Mouse (Mus musculus) retina, adult 2 months (tissue): Measurements from ENCODE around the gene Maff.

ENCODE experiments used
- DNase-seq: peaks from one replicate; pipeline ENCODE4 v3.0.0-alpha.2; 2012; ENCODE audit warnings: low read depth, low spot score

Maff gene

DNA sequence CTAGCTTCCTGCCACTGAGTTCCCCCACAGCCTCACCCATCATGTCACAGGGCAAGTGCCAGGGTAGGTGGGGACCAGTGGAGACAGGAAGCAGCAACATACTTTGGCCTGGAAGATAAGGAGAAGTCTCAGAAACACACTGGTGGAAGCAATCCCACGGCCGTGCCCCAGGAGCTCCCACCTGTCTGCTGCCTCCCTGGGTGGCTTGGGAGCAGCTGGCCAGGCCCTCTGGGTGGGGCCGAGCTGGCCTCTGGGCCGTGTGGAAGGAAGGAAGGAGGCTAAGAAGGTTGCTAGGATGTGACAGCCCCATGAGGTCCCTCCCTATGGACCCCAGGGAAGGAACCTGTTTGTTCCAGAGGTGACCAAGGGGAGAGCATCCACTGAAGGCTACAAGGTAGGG is 14.6 kb downstream of the Maff start:
- DNase-seq: no peak

GRCm38 (mm10) chr15:79364120-79364519 is 17.7 kb downstream of the Maff start:
- no peak for DNase-seq

DNA sequence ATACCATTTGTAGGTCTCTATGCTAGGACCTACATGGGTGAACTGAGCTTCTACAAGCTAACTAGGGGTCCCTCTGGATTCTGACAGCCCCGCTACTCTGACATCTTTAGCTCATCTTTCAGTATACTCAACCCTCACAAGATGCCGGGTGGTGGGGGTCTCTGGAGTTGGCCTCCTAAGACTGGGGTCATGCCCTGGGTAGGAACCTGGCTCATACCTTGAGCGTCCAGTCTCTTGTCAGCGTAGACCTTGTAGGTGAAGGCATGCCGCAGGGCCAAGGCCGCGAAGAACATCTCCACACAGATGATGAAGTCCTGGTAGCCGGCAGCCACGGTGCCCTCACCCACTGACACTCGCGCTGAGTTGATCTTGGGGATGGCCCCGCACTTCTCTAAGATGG is 18.6 kb downstream of the Maff start:
- no peak for DNase-seq

GRCm38 (mm10) chr15:79366402-79366801 is 20.0 kb downstream of the Maff start:
- no peak for DNase-seq

DNA sequence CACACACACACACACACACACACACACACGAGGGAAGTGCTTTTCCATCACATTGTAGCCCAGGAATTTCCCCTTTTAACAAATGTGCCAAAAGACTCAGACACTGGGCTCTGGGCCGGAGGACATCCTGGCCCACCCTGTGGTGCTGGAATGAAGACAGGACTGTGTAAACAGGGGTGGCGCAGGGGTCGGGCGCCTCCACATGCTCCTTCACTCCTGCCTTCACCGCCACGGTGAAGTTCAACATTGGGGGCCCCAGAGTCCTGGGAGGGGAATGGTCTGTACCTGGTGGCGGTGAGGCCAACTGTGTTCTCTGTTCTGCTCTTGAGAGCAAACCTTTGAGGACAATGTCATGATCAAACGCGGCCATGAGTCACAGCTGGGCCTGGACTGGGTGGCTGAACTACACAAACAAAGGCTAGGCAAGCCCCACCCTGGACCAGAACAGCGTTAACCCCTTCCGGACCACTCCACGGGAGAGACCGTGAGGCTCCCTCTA is 21.9 kb downstream of the Maff start:
- no peak for DNase-seq

DNA sequence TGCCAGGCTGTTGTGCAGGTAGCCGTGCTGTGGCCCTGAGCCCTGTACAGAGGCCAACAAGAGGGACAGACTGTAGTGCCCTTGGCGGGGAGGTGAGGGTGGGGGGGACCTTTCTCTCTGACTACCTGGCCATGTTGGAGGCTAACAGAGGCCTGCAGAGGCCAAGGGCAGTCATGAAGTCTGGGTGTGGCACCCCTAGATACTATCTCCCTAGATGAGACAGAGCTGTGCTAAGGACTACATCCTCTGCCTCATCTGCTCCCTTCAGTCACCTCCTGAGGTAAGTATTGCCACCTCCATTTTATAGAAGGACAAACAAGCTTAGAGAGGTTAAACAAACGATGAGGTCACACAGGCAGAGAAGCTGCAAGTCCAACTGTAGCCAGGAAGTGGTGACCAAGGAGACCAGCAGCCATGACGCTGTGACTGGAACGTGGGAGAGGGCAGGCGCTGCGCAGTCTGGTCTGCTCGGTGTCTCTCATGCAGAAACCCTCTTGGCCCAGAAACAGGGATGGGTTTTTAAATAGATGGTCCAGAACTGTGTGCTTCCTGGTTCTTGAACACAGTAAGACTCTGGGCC is 22.5 kb downstream of the Maff start:
- no peak for DNase-seq

- no peak for DNase-seq
Observed at GRCm38 (mm10) chr15:79369452-79370280, 23.2 kb downstream of the Maff start.

GRCm38 (mm10) chr15:79370281-79370843 is 23.9 kb downstream of the Maff start:
- no peak for DNase-seq

DNA sequence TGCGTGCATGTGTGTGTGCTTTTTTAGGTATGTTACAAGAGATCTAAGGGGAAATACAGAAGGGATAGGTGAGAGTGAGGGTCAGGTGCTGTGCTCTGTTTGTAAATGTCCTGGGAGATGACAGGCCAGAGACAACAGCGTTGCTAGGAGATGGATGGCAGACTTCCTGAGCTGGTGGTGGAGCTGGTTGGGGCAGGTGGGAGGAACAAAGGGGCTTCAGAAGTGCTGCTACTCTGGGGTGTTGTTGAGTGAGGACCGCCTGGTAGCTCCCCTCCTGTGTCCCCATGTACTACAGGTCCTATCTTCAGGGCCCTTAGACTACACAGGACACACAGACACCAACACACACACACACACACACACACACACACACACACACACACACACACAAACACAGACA is 28.3 kb downstream of the Maff start:
- DNase-seq: no peak

DNA sequence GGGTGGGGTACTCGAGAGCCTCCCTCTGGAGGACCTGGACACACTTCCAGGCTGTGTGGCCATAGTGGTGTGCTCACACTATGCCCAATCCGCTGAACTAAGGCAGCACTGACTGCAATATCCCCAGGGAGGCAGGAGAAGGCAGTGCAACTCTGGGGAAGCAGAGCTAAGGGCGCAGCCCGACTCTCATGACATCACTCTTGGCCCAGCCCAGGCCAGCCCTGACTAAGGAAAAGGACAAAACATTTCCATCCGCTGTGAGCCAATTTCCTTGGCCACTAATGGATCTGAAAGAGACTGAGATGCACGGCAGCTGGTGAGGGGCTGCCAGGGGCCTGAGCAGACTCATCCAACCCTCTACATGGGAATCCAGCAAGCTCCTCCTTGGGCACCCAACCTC is 31.3 kb downstream of the Maff start:
- no peak for DNase-seq

- no peak for DNase-seq
Observed at GRCm38 (mm10) chr15:79378608-79379007, 32.2 kb downstream of the Maff start.

GRCm38 (mm10) chr15:79379658-79380057 is 33.2 kb downstream of the Maff start:
- no peak for DNase-seq

DNA sequence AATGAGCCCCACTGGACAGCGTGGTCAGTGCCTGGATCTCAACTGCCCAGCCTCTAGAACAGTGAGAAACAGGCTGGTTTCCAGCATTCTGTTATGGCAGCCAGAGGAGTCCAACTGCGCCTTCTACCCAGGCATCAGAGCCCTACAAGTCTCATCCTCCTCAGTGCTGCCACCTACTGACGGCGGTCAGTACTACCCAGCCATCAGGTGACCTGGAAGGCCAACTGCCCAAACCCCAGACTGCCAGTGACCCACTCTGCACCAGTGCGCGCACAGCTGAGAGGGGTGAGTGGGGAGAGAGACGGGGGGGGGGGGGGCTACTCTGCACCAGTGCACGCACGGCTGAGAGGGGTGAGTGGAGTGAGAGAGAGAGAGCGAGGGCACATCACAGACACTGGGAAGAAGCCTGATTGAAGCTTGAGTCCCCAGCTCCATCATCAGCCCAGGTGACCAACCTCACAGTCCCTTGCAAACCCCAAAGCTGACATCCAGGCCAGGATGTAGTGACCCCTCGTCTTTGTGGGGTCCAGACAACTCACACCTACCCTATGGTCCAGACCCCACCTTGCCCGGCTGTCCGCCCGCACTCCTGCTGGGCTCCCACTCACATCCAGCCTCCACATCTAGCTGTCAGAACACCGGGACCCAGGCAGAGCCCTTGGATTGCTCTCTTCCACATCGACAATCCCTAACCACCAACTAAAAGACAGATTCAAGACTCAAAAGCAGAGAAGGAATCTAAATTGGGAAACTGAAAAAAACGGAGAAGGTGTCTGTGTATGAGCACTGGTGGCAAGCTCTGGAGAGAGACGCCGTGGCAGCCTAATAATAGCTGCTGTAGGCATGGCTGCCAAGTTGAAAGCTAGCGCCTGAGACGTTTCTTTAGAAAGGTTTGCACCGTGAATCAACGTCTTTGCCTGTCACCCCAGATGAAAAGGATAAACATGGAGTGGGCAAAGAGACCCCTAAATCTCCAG is 34.3 kb downstream of the Maff start:
- no peak for DNase-seq

- no peak for DNase-seq
Observed at GRCm38 (mm10) chr15:79381644-79382043, 35.2 kb downstream of the Maff start.

DNA sequence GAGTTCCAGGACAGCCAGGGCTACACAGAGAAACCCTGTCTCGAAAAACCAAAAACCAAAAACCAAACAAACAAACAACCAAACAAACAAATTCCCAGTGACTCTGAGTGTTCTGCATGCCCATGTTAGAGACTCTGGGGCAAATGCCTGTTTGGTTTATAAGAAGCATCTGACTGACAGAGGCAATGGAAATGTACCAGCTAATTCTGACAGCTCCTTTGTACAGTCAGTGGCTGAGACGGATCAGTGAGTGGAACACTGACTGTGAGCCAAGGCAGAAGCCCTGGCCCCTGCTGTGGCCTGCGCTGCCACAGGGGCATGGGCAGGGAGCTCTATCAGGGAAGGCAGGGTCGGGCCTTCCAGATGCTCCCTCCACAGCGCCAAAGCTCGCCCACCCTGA is 40.7 kb downstream of the Maff start:
- DNase-seq: no peak

DNA sequence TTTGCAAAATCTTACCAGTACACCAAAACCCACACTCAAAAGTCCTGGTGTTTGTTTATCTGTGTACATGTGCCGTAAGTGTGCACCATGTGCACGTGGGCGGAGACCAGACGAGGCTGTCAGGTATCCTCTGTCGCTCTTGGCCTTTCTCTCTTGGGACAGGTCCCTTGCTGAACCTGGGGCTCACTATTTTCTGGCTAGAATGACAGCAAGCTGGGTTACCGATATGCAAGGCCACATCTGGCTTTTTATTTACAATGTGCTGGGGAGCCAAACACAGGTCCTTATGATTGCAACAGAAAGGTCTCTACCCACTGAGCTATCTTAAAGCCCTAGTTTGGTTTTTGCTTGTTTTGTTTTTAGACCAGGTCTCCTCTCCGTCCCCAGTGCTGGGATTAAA is 41.2 kb downstream of the Maff start:
- no peak for DNase-seq

GRCm38 (mm10) chr15:79388171-79388570 is 41.8 kb downstream of the Maff start:
- DNase-seq: no peak

DNA sequence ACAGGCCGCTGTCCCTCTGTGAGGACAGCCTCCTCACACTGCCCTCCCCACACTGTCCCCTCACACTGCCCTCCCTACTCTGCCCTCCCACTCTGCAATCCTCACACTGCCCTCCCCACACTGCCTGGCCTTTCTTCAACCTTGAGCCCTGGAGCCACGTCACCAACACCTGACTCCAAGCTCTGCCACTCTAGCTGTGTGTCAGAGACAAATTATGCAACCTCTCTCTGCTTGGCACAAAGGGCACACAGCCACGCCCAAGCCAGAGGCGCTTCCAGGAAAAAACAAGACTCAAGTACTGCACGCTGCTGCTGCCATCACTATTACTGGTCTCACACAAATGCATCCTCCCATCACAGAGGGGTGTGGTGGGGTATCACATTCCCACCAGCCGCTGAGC is 44.0 kb downstream of the Maff start:
- DNase-seq: no peak

DNA sequence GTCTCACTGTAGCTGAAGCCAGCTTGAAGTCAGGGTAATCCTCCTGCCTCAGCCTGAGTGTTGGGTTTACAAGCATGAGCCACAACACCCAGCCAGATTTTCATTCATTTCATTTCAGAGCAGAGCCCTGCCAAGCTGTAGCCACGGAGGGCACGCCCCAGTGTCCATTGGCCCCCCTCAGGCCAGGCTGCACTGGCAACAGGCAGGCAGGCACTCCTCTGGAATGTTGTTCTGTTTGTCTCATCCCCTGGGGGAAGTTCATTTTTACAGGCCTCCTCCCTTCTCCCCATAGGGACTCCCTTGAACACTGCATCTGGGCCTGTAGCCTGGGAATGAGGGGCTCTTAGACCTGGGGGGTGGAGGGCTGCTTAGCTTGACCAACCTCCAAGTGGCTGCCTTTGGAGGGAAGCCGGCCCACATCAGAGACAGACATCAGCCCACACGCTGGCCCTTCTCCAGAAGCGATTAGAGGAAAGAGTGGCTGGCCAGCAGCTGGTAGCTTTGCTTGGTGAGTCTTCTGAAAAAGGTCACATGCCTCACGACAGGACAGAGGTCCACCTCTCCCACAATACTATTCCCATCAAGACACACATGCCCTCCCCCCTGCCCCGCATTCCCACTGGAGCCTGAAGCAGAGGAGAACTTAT is 45.1 kb downstream of the Maff start:
- no peak for DNase-seq

DNA sequence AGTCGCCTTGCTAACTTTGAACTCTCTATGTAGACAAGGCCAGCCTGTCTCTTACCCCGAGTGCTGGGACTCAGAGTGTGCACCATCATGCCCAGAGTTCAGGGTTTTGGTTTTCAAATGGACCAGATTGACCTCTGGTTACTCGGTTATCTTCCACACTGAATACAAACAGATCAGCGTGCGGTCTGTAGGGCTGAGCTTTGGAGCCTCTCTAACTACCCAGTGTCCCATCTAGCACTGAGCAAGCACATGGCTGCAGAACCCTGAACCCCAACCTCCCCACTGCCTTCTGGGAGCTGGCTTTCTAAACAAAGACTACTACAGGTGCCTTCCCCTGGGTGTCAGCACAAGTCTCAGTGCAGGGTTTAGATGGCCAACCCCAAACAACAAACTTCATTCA is 46.1 kb downstream of the Maff start:
- no peak for DNase-seq

DNA sequence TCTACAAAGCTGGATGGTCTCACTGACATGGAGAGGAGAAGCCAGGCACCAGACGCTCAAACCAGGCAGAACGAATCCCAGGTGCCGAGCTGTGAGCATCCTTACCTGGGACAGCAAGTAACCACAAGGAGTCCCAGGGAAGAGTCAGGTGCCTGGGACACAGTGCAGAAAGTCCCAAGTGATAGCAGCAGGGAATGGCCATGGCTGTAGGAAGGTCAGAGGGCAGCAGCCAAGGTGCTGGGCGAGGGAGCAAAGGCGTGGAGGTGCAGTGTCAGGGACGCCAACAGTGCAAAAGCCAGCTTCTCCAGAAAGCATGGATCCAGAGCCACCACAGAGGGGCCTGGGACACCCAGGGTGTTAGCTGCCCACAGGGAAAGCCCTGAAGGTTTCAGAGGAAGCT is 46.7 kb downstream of the Maff start:
- DNase-seq: no peak
